Mouse (Mus musculus): ENCODE data around the gene Gas2l3.

DNA sequence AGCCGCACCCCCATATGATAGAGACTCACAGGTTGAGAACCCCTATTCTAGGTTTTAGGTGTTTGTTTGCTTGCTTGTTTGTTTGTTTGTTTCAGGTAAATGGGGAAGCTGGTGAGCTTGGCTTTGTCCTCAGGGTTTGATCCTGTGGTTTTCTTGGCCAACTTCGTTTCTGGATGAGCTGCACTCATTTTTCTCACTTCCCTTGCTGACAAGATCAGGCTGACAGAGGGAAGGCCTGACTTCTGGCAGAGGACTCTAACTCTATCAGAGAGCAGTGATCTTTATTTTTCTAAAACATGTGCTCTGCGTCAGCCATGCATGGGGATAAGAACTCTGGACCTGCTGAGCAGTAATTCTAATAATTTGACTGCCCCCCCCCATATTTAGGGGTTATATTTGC is 84.8 kb downstream of the Gas2l3 start:
- no peak for TF ChIP-seq ZNF384 (IDR thresholded peaks at IDR 0.05; ENCODE audit: low read depth, low read length)
- no peak for TF ChIP-seq MAFK (IDR thresholded peaks at IDR 0.05; ENCODE audit: insufficient read depth, low read depth, low read length)
- no peak for TF ChIP-seq ZC3H11A (IDR thresholded peaks at IDR 0.05; ENCODE audit: borderline replicate concordance, low read depth, low read length)
- TF ChIP-seq HCFC1 (IDR thresholded peaks at IDR 0.05; ENCODE audit: borderline replicate concordance, insufficient read depth, low read length): no peak

Data from ES-E14 (cell line).